Mouse (Mus musculus): ENCODE data around the gene Tmcc1. TPM values are rescaled to one million over a fixed set of nuclear protein-coding genes. Genes with fewer than 3 reads are reported as not detected.

Gene Tmcc1
- total and polyA plus RNA-seq, 3 experiments: 9.1 to 30.6 TPM; not detected in 1

- Histone ChIP-seq H3K4me3 (ENCODE audit: control insufficient read depth in 1 of 2, insufficient read depth in 1 of 2, low read depth in 2 of 2, low read length in 2 of 2) (no peak overlapping the region), H3K4me1 (ENCODE audit: control insufficient read depth in 1 of 2, insufficient read depth in 2 of 2, low read length in 2 of 2) (peaks cover 0 to 2% of the 10 kb centered on the region in 2 experiments; a peak in 1 of 4 replicates), H3K36me3 (ENCODE audit: control insufficient read depth in 1 of 2, insufficient read depth in 2 of 2, low read length in 2 of 2) (no peaks in the 10 kb centered on the region), H3K27ac (ENCODE audit: control insufficient read depth, low read depth, low read length) (no peak overlapping the region), H3K79me2 (ENCODE audit: control insufficient read depth, insufficient read depth, low read length, poor library complexity) (no peaks in the 10 kb centered on the region), H3K9ac (ENCODE audit: control insufficient read depth, low read depth, low read length, poor library complexity, severe bottlenecking) (no peak overlapping the region), H3K9me3 (replicated peaks; ENCODE audit: insufficient read depth, low read length) (no peaks in the 10 kb centered on the region), H3K27me3 (ENCODE audit: control insufficient read depth in 1 of 2, insufficient read depth in 2 of 2, low read length in 2 of 2) (no peaks in the 10 kb centered on the region)
- TF ChIP-seq POLR2AphosphoS2 (IDR thresholded peaks at IDR 0.05; ENCODE audit: low read length): no peak
- TF ChIP-seq ETS1 (IDR thresholded peaks at IDR 0.05; ENCODE audit: low read depth, low read length): no peak
- no peak for TF ChIP-seq MAZ (IDR thresholded peaks at IDR 0.05; ENCODE audit: low read depth, low read length)
- TF ChIP-seq ZC3H11A (IDR thresholded peaks at IDR 0.05; ENCODE audit: low read depth, low read length): no peak
- no peak for TF ChIP-seq ZMIZ1 (IDR thresholded peaks at IDR 0.05; ENCODE audit: low read depth, low read length)
- TF ChIP-seq UBTF (IDR thresholded peaks at IDR 0.05; ENCODE audit: borderline replicate concordance, insufficient read depth, low read depth, low read length): no peak
- no peak for TF ChIP-seq ELF1 (IDR thresholded peaks at IDR 0.05; ENCODE audit: low read depth, low read length)
- TF ChIP-seq MEF2A (IDR thresholded peaks at IDR 0.05; ENCODE audit: extremely low read depth, insufficient replicate concordance, low read depth, low read length, poor library complexity, severe bottlenecking): no peak
- TF ChIP-seq SIN3A (IDR thresholded peaks at IDR 0.05; ENCODE audit: low read length): no peak
- no peak for TF ChIP-seq NELFE (IDR thresholded peaks at IDR 0.05; ENCODE audit: low read depth, low read length)
- TF ChIP-seq CHD2 (IDR thresholded peaks at IDR 0.05; ENCODE audit: low read length): no peak
- TF ChIP-seq TAL1 (IDR thresholded peaks at IDR 0.05; ENCODE audit: low read length): no peak
- TF ChIP-seq POLR2AphosphoS5 (IDR thresholded peaks at IDR 0.05; ENCODE audit: borderline replicate concordance, low read depth, low read length): no peak
- TF ChIP-seq JUND (IDR thresholded peaks at IDR 0.05; ENCODE audit: low read depth, low read length): no peak
- TF ChIP-seq TBP (IDR thresholded peaks at IDR 0.05; ENCODE audit: low read depth, low read length): no peak
- no peak for DNase-seq (ENCODE audit: low read depth, low spot score)
Measured at GRCm38 (mm10) chr6:116080756-116081155, 112.5 kb downstream of the Tmcc1 start.

GRCm38 (mm10) chr6:116077608-116078007, 115.7 kb downstream of the Tmcc1 start:
- Histone ChIP-seq H3K9ac (ENCODE audit: control insufficient read depth, low read depth, low read length, poor library complexity, severe bottlenecking) (no peak overlapping the region), H3K27ac (ENCODE audit: control insufficient read depth, low read depth, low read length) (no peak overlapping the region), H3K36me3 (ENCODE audit: control insufficient read depth in 1 of 2, insufficient read depth in 2 of 2, low read length in 2 of 2) (peaks cover 0 to 5% of the 10 kb centered on the region in 2 experiments; a peak in 2 of 4 replicates), H3K27me3 (ENCODE audit: control insufficient read depth in 1 of 2, insufficient read depth in 2 of 2, low read length in 2 of 2) (no peaks in the 10 kb centered on the region), H3K79me2 (ENCODE audit: control insufficient read depth, insufficient read depth, low read length, poor library complexity) (no peaks in the 10 kb centered on the region), H3K9me3 (replicated peaks; ENCODE audit: insufficient read depth, low read length) (no peaks in the 10 kb centered on the region), H3K4me3 (ENCODE audit: control insufficient read depth in 1 of 2, insufficient read depth in 1 of 2, low read depth in 2 of 2, low read length in 2 of 2) (no peak overlapping the region), H3K4me1 (ENCODE audit: control insufficient read depth in 1 of 2, insufficient read depth in 2 of 2, low read length in 2 of 2) (peaks cover 3 to 10% of the 10 kb centered on the region in 2 experiments; a peak in 2 of 4 replicates)
- TF ChIP-seq ZMIZ1 (IDR thresholded peaks at IDR 0.05; ENCODE audit: low read depth, low read length) (no peak), TAL1 (IDR thresholded peaks at IDR 0.05; ENCODE audit: low read length) (no peak), USF2 (IDR thresholded peaks at IDR 0.05; ENCODE audit: borderline replicate concordance in 1 of 2, insufficient read depth in 1 of 2, low read depth in 1 of 2, low read length in 2 of 2) (no peak), RAD21 (IDR thresholded peaks at IDR 0.05; ENCODE audit: low read depth, low read length) (no peak), MYC (IDR thresholded peaks at IDR 0.05; ENCODE audit: low read depth, low read length) (no peak), TCF12 (IDR thresholded peaks at IDR 0.05; ENCODE audit: low read depth, low read length) (no peak), MXI1 (IDR thresholded peaks at IDR 0.05; ENCODE audit: low read depth, low read length) (no peak), MAFK (IDR thresholded peaks at IDR 0.05; ENCODE audit: borderline replicate concordance, low read depth, low read length) (no peak), ETS1 (IDR thresholded peaks at IDR 0.05; ENCODE audit: low read depth, low read length) (no peak)
- DNase-seq (ENCODE audit: low read depth, low spot score): no peak

Data from MEL (cell line).